Mouse (Mus musculus): ENCODE measurements around the gene Gm3233.

- no peak for TF ChIP-seq POLR2A (IDR thresholded peaks at IDR 0.05; ENCODE audit: borderline replicate concordance, control insufficient read depth, low read depth, low read length)
- TF ChIP-seq CTCF (IDR thresholded peaks at IDR 0.05; ENCODE audit: control insufficient read depth, insufficient read depth, low read length): no peak
Measured at GRCm38 (mm10) chr10:77728280-77728679, 31.2 kb downstream of the Gm3233 start.

Data from bone marrow, adult 2 months (tissue).